In genomic region chr12:78939393-78940037, GRCm38 (mm10) we compare ENCODE assay signal across 29 mouse cellular contexts. TPM values are rescaled to one million over a fixed set of nuclear protein-coding genes. Genes with fewer than 3 reads are reported as not detected.
DNase-seq lines count a peak whose midpoint lies in the region; ATAC-seq lines count a peak whose summit lies in the region.
"Had no signal": no experiment of that assay in that cellular context is flagged by ENCODE, and none has a peak within 500 bp of the region (broad histone marks: within the 10 kb centered on the region; RNA-seq: fewer than 3 reads in every experiment).

No protein-coding gene starts in this region.

- H3K36me3 ChIP-seq in intestine, embryonic 16.5 days (ENCODE audit: control insufficient read depth, insufficient read depth, low read length) = no peaks in the 10 kb centered on the region
- no peaks in the 10 kb centered on the region for H3K36me3 ChIP-seq in stomach, embryonic 16.5 days (ENCODE audit: control insufficient read depth, insufficient read depth, low read length)
- H3K36me3 ChIP-seq in heart, embryonic 12.5 days = no peaks in the 10 kb centered on the region
- H3K36me3 ChIP-seq: embryonic facial prominence, embryonic 12.5 days; embryonic facial prominence, embryonic 15.5 days; G1E; heart, embryonic 15.5 days; hindbrain, embryonic 10.5 days; hindbrain, embryonic 13.5 days had no signal

- H3K27ac ChIP-seq in intestine, embryonic 16.5 days (ENCODE audit: low read length) = no peak overlapping the region; the same call in 1 of the 2 replicates
- H3K27ac ChIP-seq in stomach, embryonic 16.5 days (ENCODE audit: low read length) = no peak overlapping the region
- no peak overlapping the region for H3K27ac ChIP-seq in heart, embryonic 12.5 days (ENCODE audit: poor library complexity, severe bottlenecking)
- H3K27ac ChIP-seq: embryonic facial prominence, embryonic 12.5 days; embryonic facial prominence, embryonic 15.5 days; gastrocnemius, adult 2 months; heart, embryonic 15.5 days; hindbrain, embryonic 10.5 days; hindbrain, embryonic 13.5 days had no signal

- no peaks in the 10 kb centered on the region for H3K27me3 ChIP-seq in intestine, embryonic 16.5 days (replicated peaks; ENCODE audit: control insufficient read depth, insufficient read depth, low read length)
- H3K27me3 ChIP-seq in stomach, embryonic 16.5 days (ENCODE audit: control insufficient read depth, insufficient read depth, low read length) = no peaks in the 10 kb centered on the region
- H3K27me3 ChIP-seq in heart, embryonic 12.5 days (replicated peaks) = 0 out of 2 replicates have a peak, but pooled peaks cover 3% of the 10 kb centered on the region
- H3K27me3 ChIP-seq: CH12.LX; embryonic facial prominence, embryonic 12.5 days; embryonic facial prominence, embryonic 15.5 days; hindbrain, embryonic 13.5 days had no signal

- H3K4me2 ChIP-seq in intestine, embryonic 16.5 days (ENCODE audit: low read depth, low read length) = no peak overlapping the region
- H3K4me2 ChIP-seq in stomach, embryonic 16.5 days (ENCODE audit: low read depth, low read length) = no peak overlapping the region
- no peak overlapping the region for H3K4me2 ChIP-seq in heart, embryonic 12.5 days
- H3K4me2 ChIP-seq: embryonic facial prominence, embryonic 12.5 days; embryonic facial prominence, embryonic 15.5 days; heart, embryonic 11.5 days; heart, embryonic 15.5 days; hindbrain, embryonic 13.5 days had no signal

- WGBS in intestine, embryonic 16.5 days = 50% methylated on average over 7 of the region's 7 CpGs
- 63% methylated on average over 7 of the region's 7 CpGs for WGBS in stomach, embryonic 16.5 days
- WGBS in heart, embryonic 12.5 days = 63% methylated on average over 7 of the region's 7 CpGs

- no peak overlapping the region for H3K9ac ChIP-seq in intestine, embryonic 16.5 days (ENCODE audit: low read depth, low read length)
- H3K9ac ChIP-seq in stomach, embryonic 16.5 days (ENCODE audit: low read length) = no peak overlapping the region
- H3K9ac ChIP-seq in heart, embryonic 12.5 days = no peak overlapping the region
- H3K9ac ChIP-seq: embryonic facial prominence, embryonic 12.5 days; embryonic facial prominence, embryonic 15.5 days; forebrain, postnatal 0 days; heart, embryonic 15.5 days; hindbrain, embryonic 13.5 days had no signal

- peak; percentile 10 for DNase-seq in adipocyte (ENCODE audit: low spot score)
- DNase-seq in cerebellum, postnatal 36 days = no peak
- no peak for DNase-seq in urinary bladder, adult 2 months (ENCODE audit: low spot score)
- DNase-seq: adrenal gland, adult 2 months; adrenal gland, postnatal 25 days; B cell, adult 2 months; cerebellum, adult 18-20 months; cerebellum, adult 9-10 months; cerebellum, postnatal 14 days; forebrain, postnatal 0 days; gastrocnemius, adult 2 months; gastrocnemius, postnatal 14 days; heart, adult 11 months; heart, postnatal 10 days; heart, postnatal 36 days had no signal

- no peaks in the 10 kb centered on the region for H3K9me3 ChIP-seq in intestine, embryonic 16.5 days (ENCODE audit: control insufficient read depth, low read length)
- H3K9me3 ChIP-seq in stomach, embryonic 16.5 days (replicated peaks; ENCODE audit: control insufficient read depth, low read length) = no peaks in the 10 kb centered on the region
- H3K9me3 ChIP-seq in heart, embryonic 12.5 days (replicated peaks) = no peaks in the 10 kb centered on the region
- H3K9me3 ChIP-seq: embryonic facial prominence, embryonic 12.5 days; embryonic facial prominence, embryonic 15.5 days; G1E; heart, embryonic 15.5 days; hindbrain, embryonic 10.5 days; hindbrain, embryonic 13.5 days had no signal

- no peaks in the 10 kb centered on the region for H3K4me1 ChIP-seq in intestine, embryonic 16.5 days (ENCODE audit: control insufficient read depth, insufficient read depth, low read length)
- no peaks in the 10 kb centered on the region for H3K4me1 ChIP-seq in stomach, embryonic 16.5 days (ENCODE audit: control insufficient read depth, insufficient read depth, low read length)
- H3K4me1 ChIP-seq in heart, embryonic 12.5 days (replicated peaks) = peaks cover 9% of the 10 kb centered on the region
- H3K4me1 ChIP-seq: embryonic facial prominence, embryonic 12.5 days; embryonic facial prominence, embryonic 15.5 days; hindbrain, embryonic 13.5 days had no signal

- H3K4me3 ChIP-seq in intestine, embryonic 16.5 days (ENCODE audit: low read length) = no peak overlapping the region
- no peak overlapping the region for H3K4me3 ChIP-seq in stomach, embryonic 16.5 days (replicated peaks; ENCODE audit: low read length)
- no peak overlapping the region for H3K4me3 ChIP-seq in heart, embryonic 12.5 days
- H3K4me3 ChIP-seq: embryonic facial prominence, embryonic 12.5 days; embryonic facial prominence, embryonic 15.5 days; gastrocnemius, adult 2 months; heart, embryonic 15.5 days; hindbrain, embryonic 10.5 days; hindbrain, embryonic 13.5 days had no signal

- ATAC-seq in intestine, embryonic 16.5 days = peak; percentile 81
- peak; percentile 33; the same call in 1 of the 2 replicates for ATAC-seq in stomach, embryonic 16.5 days (ENCODE audit: insufficient read depth, low FRiP score)
- ATAC-seq in heart, embryonic 12.5 days (ENCODE audit: insufficient number of reproducible peaks, low FRiP score) = no peak
- ATAC-seq: forebrain, embryonic 14.5 days; forebrain, postnatal 0 days; hindbrain, embryonic 16.5 days; Patski had no signal

RNA-seq across cellular contexts. Expression of gene Plek2, which starts 32.8 kb away (rescaled TPM):
- 30.4 and 31.7 TPM in 2 replicates for polyA plus RNA-seq in intestine, embryonic 16.5 days (2015; fragmentation: Nextera tagmentation; extraction: Ambion mirVana)
- polyA plus RNA-seq in stomach, embryonic 16.5 days (2015; fragmentation: Nextera tagmentation; extraction: Ambion mirVana) = 33.0 and 37.6 TPM in 2 replicates
- polyA plus RNA-seq in heart, embryonic 12.5 days (2016; fragmentation: Nextera tagmentation; extraction: Ambion mirVana) = 9.9 and 11.3 TPM in 2 replicates
- 11.7 and 12.1 TPM in 2 replicates for polyA plus RNA-seq in urinary bladder, adult 2 months (2012; rRNA removed)
- polyA plus RNA-seq: adrenal gland, adult 2 months; G1E had no signal
